Mouse (Mus musculus): Measurements from ENCODE around the gene Rsl1d1. TPM values are rescaled to one million over a fixed set of nuclear protein-coding genes. Genes with fewer than 3 reads are reported as not detected.
"Not testable (repeated sequence)": the region's sequence is repeated elsewhere in the genome, so short reads cannot be mapped to it uniquely, and the experiment has no call there.

Rsl1d1 gene
- polyA plus RNA-seq, 1 experiment from 2014 or later: 310 TPM

- Histone ChIP-seq H3K36me3 (replicated peaks) (no peaks in the 10 kb centered on the region), H3K4me1 (peaks cover 21% of the 10 kb centered on the region), H3K9me3 (peaks cover 4% of the 10 kb centered on the region; the same call in 1 of the 2 replicates), H3K4me3 (no peak overlapping the region), H3K27me3 (ENCODE audit: poor library complexity, severe bottlenecking) (peaks cover 11% of the 10 kb centered on the region), H3K27ac (no peak overlapping the region)
- WGBS: 76% methylated on average over 2 of the region's 2 CpGs
- no peak for DNase-seq (ENCODE audit: extremely low spot score, low spot score)
Observed at GRCm38 (mm10) chr16:11177404-11177803, 25.7 kb downstream of the Rsl1d1 start.

GRCm38 (mm10) chr16:11176884-11177244, 26.3 kb downstream of the Rsl1d1 start:
- Histone ChIP-seq H3K27ac (peak overlapping the region; percentile 92), H3K9me3 (peaks cover 4% of the 10 kb centered on the region; the same call in 1 of the 2 replicates), H3K4me1 (peaks cover 21% of the 10 kb centered on the region), H3K36me3 (replicated peaks) (no peaks in the 10 kb centered on the region), H3K4me3 (peak overlapping the region; percentile 90), H3K27me3 (ENCODE audit: poor library complexity, severe bottlenecking) (peaks cover 11% of the 10 kb centered on the region)
- DNase-seq (ENCODE audit: extremely low spot score, low spot score): no peak
- WGBS: 3% methylated on average over 4 of the region's 4 CpGs

DNA sequence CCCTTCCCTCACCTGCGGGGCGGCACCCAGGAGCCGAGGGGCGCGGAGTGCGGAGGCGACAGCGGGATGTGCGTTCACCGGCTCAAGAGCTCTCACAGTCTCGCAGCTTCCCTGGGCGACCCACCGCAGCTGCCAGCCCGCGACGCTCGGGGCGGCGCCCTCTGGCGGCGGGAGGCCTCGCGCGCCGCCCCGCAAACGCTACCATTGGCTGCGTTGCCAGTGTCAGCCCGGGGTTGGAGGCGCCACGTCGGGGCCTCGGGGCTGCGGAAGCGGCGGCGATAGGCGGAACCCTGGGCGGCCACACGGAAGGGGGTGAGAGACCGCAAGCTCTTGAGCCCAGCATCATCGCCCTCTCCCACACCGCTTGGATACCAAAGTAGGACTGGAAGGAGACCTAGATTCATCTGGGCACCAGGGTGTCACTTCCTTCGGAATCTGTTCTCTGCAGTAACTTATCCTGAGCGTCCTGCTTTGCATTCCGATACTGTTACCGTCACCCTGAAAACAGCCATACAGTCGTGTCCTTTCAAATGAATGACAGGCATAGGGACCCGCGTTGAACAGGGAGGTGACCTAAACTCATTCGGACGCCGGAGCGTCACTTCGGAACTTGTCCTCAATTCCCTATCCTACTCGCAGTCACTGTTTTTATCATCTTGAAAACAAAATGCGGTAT, 26.8 kb downstream of the Rsl1d1 start, which contains the start of gene Zc3h7a:
Gene Zc3h7a, minus strand, starts transcription at position 186 of the 676 bp plus-strand sequence.
- H3K4me3 ChIP-seq: peak within 1 kb of the TSS; percentile 90
- H3K27ac ChIP-seq: peak within 1 kb of the TSS; percentile 92
- WGBS: under 1% methylated on average over 57 of the region's 57 CpGs
- H3K4me1 ChIP-seq: peaks cover 22% of the 10 kb centered on the region
- H3K9me3 ChIP-seq: peaks cover 4% of the 10 kb centered on the region; the same call in 1 of the 2 replicates
- H3K36me3 ChIP-seq (replicated peaks): no peaks in the 10 kb centered on the region
- H3K27me3 ChIP-seq (ENCODE audit: poor library complexity, severe bottlenecking): peaks cover 11% of the 10 kb centered on the region
- peak; percentile 86 for DNase-seq (ENCODE audit: extremely low spot score, low spot score)

- DNase-seq (ENCODE audit: extremely low spot score, low spot score): peak; percentile 68
- Histone ChIP-seq H3K9me3 (peaks cover 4% of the 10 kb centered on the region; the same call in 1 of the 2 replicates), H3K4me3 (peak overlapping the region; percentile 90), H3K27me3 (ENCODE audit: poor library complexity, severe bottlenecking) (peaks cover 11% of the 10 kb centered on the region), H3K27ac (peak overlapping the region; percentile 92), H3K36me3 (replicated peaks) (no peaks in the 10 kb centered on the region), H3K4me1 (peaks cover 23% of the 10 kb centered on the region)
- under 1% methylated on average over 72 of the region's 72 CpGs for WGBS
Observed at GRCm38 (mm10) chr16:11175489-11176207, 27.5 kb downstream of the Rsl1d1 start.

GRCm38 (mm10) chr16:11175100-11175488, 28.0 kb downstream of the Rsl1d1 start:
- H3K4me3 ChIP-seq: peak overlapping the region; percentile 90
- DNase-seq (ENCODE audit: extremely low spot score, low spot score): no peak

GRCm38 (mm10) chr16:11174671-11175081, 28.5 kb downstream of the Rsl1d1 start:
- 14% methylated on average over 10 of the region's 10 CpGs for WGBS
- Histone ChIP-seq H3K27me3 (ENCODE audit: poor library complexity, severe bottlenecking) (peaks cover 11% of the 10 kb centered on the region), H3K4me3 (peak overlapping the region; percentile 90), H3K9me3 (peaks cover 4% of the 10 kb centered on the region; the same call in 1 of the 2 replicates), H3K4me1 (peaks cover 23% of the 10 kb centered on the region), H3K36me3 (replicated peaks) (no peaks in the 10 kb centered on the region), H3K27ac (peak overlapping the region; percentile 92)
- DNase-seq (ENCODE audit: extremely low spot score, low spot score): peak; percentile 55

More at GRCm38 (mm10) chr16:11175100-11175488, 28.0 kb downstream of the Rsl1d1 start:
- Histone ChIP-seq H3K9me3 (peaks cover 4% of the 10 kb centered on the region; the same call in 1 of the 2 replicates), H3K36me3 (replicated peaks) (no peaks in the 10 kb centered on the region), H3K4me1 (peaks cover 23% of the 10 kb centered on the region), H3K27ac (peak overlapping the region; percentile 92), H3K27me3 (ENCODE audit: poor library complexity, severe bottlenecking) (peaks cover 11% of the 10 kb centered on the region)
- WGBS: 16% methylated on average over 9 of the region's 9 CpGs

DNA sequence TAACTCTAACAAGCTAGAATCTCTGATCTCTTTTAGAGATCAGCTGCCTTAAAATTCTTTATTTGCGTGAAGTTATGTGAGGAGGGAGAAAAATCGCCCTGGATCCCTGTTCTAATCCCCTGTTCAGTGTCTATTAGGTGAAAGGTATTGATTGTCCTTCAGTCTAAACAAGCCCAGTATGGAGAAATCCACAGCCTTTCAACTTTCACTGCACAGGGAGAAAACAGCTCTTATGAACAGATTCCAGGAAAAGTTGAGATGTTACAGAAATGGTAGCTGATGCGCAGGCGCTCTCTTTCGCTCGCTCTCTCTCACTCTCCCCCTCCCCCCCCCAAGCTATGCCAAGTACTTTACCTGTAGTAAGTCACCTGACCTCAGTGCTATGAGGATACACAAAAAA, 31.5 kb downstream of the Rsl1d1 start:
- H3K27me3 ChIP-seq (ENCODE audit: poor library complexity, severe bottlenecking): no peaks in the 10 kb centered on the region
- H3K27ac ChIP-seq: no peak overlapping the region
- H3K4me1 ChIP-seq: peaks cover 20% of the 10 kb centered on the region
- H3K36me3 ChIP-seq (replicated peaks): no peaks in the 10 kb centered on the region
- no peak overlapping the region for H3K4me3 ChIP-seq
- H3K9me3 ChIP-seq: no peaks in the 10 kb centered on the region
- DNase-seq (ENCODE audit: extremely low spot score, low spot score): no peak
- WGBS: 89% methylated on average over 6 of the region's 6 CpGs

GRCm38 (mm10) chr16:11166431-11166830, 36.7 kb downstream of the Rsl1d1 start:
- H3K9me3 ChIP-seq: no peaks in the 10 kb centered on the region
- no peaks in the 10 kb centered on the region for H3K27me3 ChIP-seq (ENCODE audit: poor library complexity, severe bottlenecking)
- peaks cover 22% of the 10 kb centered on the region for H3K36me3 ChIP-seq (replicated peaks)
- WGBS: 81% methylated on average over 2 of the region's 2 CpGs
- no peak for DNase-seq (ENCODE audit: extremely low spot score, low spot score)
- no peak overlapping the region for H3K4me3 ChIP-seq
- 0 out of 2 replicates have a peak, but pooled peaks cover 3% of the 10 kb centered on the region for H3K4me1 ChIP-seq
- no peak overlapping the region for H3K27ac ChIP-seq

DNA sequence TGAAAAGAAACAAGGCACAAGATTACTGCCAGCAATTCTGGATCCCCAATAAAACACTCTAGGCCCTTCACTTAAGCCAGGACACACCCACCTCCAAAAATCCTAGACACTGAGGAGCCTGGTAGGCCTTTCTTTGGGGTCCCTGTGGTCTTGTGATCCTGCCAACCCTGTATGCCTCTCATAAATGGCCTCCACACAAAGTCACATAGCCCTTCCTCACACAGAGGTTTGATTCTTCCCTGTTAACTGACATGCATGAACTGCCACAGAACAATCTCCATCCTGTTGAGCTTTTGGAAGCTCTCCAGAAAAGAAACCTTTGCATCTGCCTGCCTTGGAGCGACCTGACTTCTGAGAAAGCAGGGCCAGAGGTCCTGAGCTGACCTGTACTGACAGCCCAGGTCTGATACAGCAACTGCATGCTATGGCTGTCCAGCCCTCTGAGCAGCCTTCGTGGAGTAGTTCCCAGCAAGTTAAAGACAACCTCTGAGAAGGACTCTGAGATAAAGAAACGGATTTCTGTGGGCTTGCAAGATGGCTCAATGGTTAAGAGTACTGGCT, 38.4 kb downstream of the Rsl1d1 start:
- no peak for DNase-seq (ENCODE audit: extremely low spot score, low spot score)
- Histone ChIP-seq H3K9me3 (no peaks in the 10 kb centered on the region), H3K4me3 (no peak overlapping the region), H3K36me3 (replicated peaks) (peaks cover 33% of the 10 kb centered on the region), H3K4me1 (no peaks in the 10 kb centered on the region), H3K27ac (no peak overlapping the region), H3K27me3 (ENCODE audit: poor library complexity, severe bottlenecking) (no peaks in the 10 kb centered on the region)
- WGBS: 91% methylated on average over 3 of the region's 3 CpGs

- 75% methylated on average over 2 of the region's 3 CpGs for WGBS
- H3K9me3 ChIP-seq; DNase-seq (ENCODE audit: extremely low spot score, low spot score); H3K27ac ChIP-seq; H3K4me3 ChIP-seq; H3K27me3 ChIP-seq (ENCODE audit: poor library complexity, severe bottlenecking); H3K4me1 ChIP-seq: not testable (repeated sequence)
- peaks cover 85% of the 10 kb centered on the region for H3K36me3 ChIP-seq (replicated peaks)
Observed at GRCm38 (mm10) chr16:11157721-11158120, 45.4 kb downstream of the Rsl1d1 start.

GRCm38 (mm10) chr16:11154500-11154899, 48.6 kb downstream of the Rsl1d1 start:
- H3K4me3 ChIP-seq: no peak overlapping the region
- peaks cover 77% of the 10 kb centered on the region for H3K36me3 ChIP-seq (replicated peaks)
- H3K27ac ChIP-seq: no peak overlapping the region
- no peaks in the 10 kb centered on the region for H3K4me1 ChIP-seq
- H3K27me3 ChIP-seq (ENCODE audit: poor library complexity, severe bottlenecking): no peaks in the 10 kb centered on the region
- no peak for DNase-seq (ENCODE audit: extremely low spot score, low spot score)
- H3K9me3 ChIP-seq: peaks cover 5% of the 10 kb centered on the region; the same call in 1 of the 2 replicates

- Histone ChIP-seq H3K4me3 (0 out of 2 replicates have a peak overlapping the region, but pooled peaks have one; percentile 0), H3K36me3 (replicated peaks) (peaks cover 58% of the 10 kb centered on the region)
- 15% methylated on average over 56 of the region's 56 CpGs for WGBS
- not testable (repeated sequence) for H3K9me3 ChIP-seq; DNase-seq (ENCODE audit: extremely low spot score, low spot score); H3K27me3 ChIP-seq (ENCODE audit: poor library complexity, severe bottlenecking); H3K4me1 ChIP-seq; H3K27ac ChIP-seq
Observed at GRCm38 (mm10) chr16:11143706-11144483, 59.2 kb downstream of the Rsl1d1 start.

Measured in forebrain, embryonic 10.5 days (tissue).